Mouse (Mus musculus) retina, embryonic 14.5 days (tissue): ENCODE data around the gene Celsr2.
A peak's percentile ranks its signal among the peaks of the same experiment; 100 is the strongest.

Source experiments
- DNase-seq: peaks from one replicate; pipeline ENCODE4 v3.0.0-alpha.2; 2015; ENCODE audit warnings: low spot score

The Celsr2 gene

GRCm38 (mm10) chr3:108413634-108414360 is 1.6 kb downstream of the Celsr2 start:
- no peak for DNase-seq

DNA sequence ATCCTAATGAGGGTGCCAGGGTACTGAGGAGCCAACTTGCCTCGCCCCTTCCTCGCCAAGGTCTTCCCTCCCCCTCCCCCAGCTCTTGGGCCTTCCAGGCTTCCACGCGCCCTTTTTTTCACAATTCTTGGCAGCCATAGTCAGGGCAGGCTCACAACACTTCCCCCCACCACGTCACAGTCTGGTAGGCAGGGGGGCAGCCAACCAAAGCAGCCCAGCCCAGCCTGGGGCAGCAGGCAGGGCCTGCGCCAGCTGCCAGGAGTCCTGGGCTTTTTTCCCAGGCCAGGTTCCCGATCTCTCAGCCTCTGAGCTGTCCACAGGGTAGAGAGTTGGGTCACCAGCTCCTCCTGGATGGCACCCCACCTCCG is 3.6 kb downstream of the Celsr2 start:
- DNase-seq: no peak

DNA sequence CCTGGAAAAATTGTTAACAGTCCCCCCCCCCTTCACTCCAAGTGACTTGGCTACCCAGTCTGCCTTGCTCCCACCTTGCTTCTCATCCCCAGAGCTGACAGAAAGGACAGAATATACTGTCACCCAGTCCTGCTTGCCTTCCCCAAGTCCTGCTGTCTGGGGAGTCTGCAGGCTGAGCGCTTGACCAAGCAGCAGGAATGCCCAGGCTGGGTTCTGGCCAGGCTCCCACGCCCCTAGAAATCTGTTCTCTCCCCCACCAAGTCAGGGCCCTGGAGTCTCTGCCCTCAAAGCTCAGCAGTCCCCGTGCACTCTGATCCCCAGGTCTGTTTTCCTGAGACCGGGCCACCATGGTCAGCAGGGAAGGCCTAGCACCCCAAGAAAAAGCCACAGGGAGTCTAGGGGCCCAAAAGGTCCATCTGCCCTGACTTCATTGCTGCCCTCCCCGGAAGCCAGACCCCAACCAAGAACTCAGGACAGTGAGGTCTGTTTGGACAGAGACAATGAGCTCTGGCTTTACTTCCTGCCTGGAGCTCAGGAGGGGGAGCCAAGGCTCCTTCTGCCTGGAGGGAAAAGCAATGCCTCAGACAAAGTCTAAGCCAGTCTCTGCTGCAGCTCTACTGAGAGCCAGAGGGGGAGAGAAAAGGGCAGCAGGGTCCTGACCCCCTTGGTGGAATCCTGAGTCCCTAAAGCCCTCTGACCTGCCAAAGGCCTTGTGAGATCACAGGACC is 4.2 kb downstream of the Celsr2 start:
- peak; percentile 47 for DNase-seq

GRCm38 (mm10) chr3:108410359-108410714 is 5.0 kb downstream of the Celsr2 start:
- DNase-seq: peak; percentile 64

DNA sequence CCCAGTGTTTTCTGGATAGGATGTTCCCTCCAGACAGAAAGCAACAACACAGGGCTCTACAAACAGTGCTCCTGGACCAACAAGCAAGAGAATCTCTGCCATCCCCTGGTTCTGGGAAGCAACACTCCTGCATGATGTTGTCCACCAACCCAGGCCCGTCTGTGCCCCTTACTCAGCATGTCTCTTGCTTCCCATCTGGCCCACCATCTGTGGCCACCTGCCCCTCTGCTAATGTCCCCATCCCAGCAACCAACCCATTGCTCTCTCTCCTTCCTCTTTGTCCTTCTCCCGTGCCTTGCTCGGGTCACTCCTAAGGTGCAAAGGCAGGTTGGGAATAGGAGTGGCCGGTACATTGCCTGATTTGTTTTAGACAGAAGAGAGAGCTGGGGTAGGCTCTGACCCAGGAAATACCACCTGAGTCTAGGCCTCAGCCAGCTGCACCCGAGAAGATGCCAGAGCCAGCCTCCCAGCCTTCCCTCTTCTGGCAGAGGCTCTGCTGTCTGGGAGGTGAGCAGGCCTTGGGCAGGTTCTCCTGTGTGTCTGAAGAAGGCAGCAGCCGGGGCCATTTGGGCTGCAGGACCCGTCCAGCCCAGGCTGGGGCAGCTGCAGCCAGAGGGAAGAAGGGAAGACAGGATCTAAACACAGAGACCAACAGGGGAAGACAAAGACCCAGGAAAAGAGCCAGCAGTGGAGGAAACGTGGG is 5.5 kb downstream of the Celsr2 start:
- DNase-seq: peak; percentile 32

- no peak for DNase-seq
Measured at GRCm38 (mm10) chr3:108408517-108409008, 6.8 kb downstream of the Celsr2 start.

DNA sequence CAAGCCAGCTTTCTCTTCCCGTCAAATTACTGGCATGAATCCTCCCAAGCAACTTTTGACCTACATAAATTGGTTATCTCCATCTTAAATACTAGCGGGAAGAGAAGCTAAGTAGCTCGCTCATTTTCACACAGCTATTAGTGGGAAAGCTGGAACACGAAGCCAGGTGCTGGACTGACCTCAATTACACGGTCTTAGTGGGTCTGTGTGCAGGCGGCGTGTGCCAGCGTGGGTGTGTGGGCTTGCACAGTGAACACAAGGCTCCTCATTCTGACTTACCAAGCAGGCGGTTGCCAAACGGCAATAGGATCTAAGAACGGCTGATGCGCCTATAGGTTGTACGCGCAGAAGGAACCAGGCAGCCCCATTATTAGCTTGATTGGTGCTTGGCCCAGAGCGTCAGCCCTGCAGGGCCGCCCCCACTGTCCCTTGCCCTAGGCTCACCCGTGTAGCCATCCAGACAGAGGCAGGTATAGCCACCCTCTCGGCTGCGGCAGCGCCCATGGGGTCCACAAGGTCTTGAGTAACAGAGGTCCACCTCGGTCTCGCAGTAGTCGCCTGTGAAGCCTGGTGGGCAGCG is 9.0 kb downstream of the Celsr2 start:
- no peak for DNase-seq

GRCm38 (mm10) chr3:108405536-108406305 is 9.6 kb downstream of the Celsr2 start:
- DNase-seq: peak; percentile 37

- no peak for DNase-seq
Measured at GRCm38 (mm10) chr3:108402528-108402920, 12.8 kb downstream of the Celsr2 start.

GRCm38 (mm10) chr3:108401692-108402527 is 13.4 kb downstream of the Celsr2 start:
- DNase-seq: peak; percentile 95

DNA sequence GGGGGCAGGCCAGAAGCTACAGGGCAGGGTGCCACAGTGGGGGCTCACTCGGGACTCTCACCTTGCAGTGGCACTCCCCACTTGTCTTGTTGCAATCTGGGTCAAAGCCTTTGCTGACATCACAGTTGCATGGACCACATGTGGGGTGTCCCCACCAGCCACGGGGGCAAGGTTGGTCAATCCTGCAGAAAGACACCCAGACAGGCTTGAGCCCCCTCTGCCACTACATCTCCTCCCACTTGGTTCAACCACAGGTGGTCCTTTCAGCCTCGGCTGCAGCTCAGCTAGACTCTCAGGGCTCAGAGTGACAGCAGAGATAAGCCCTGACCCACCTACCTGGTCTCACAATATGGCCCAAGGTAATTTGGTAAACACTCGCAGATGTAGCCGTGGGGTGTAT is 14.9 kb downstream of the Celsr2 start:
- DNase-seq: no peak

GRCm38 (mm10) chr3:108398281-108398680 is 17.1 kb downstream of the Celsr2 start:
- DNase-seq: no peak

DNA sequence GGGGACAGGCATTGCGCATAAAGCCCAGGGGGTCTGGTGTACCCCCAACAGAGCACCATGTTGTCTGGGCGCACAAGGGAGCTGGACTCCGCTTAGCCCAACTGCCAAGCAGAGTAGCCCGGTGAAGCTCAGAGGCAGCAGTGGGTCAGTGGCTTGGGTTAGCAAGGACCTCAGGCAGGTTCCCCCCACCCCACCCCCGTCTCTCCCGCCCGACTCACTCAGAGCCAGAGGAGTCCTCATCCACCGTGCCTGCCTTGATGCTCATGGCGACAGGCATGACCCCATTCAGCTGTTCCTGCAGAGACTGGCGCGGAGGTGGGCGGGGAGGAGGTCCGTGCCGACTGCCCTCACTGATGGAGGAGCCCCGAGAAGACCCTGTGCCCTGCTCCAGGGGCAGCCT is 22.6 kb downstream of the Celsr2 start:
- DNase-seq: no peak

DNA sequence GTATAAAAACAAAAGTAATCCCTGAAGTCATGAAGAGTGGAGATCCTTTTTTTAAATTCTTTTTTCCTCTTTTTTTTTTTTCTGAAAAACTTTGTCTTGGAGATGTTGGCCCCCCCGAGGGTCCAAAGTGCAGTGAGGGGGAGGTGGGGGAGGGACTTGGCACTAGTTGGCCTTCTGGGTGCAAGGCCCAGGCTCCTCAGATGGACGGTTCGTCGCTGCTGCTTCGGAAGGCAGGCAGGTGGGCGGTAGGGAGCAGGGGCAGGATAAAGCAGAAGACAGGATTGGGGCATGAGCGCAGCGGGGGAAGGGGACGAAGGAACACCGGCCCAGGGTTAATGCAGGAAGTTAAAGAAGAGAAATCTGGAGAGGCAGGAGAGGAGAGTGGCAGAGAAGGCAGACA is 23.1 kb downstream of the Celsr2 start:
- no peak for DNase-seq

GRCm38 (mm10) chr3:108389111-108389545 is 26.2 kb downstream of the Celsr2 start:
- peak; percentile 100 for DNase-seq

GRCm38 (mm10) chr3:108386186-108386585 is 29.2 kb downstream of the Celsr2 start:
- no peak for DNase-seq

GRCm38 (mm10) chr3:108384425-108384824 is 30.9 kb downstream of the Celsr2 start:
- no peak for DNase-seq

DNA sequence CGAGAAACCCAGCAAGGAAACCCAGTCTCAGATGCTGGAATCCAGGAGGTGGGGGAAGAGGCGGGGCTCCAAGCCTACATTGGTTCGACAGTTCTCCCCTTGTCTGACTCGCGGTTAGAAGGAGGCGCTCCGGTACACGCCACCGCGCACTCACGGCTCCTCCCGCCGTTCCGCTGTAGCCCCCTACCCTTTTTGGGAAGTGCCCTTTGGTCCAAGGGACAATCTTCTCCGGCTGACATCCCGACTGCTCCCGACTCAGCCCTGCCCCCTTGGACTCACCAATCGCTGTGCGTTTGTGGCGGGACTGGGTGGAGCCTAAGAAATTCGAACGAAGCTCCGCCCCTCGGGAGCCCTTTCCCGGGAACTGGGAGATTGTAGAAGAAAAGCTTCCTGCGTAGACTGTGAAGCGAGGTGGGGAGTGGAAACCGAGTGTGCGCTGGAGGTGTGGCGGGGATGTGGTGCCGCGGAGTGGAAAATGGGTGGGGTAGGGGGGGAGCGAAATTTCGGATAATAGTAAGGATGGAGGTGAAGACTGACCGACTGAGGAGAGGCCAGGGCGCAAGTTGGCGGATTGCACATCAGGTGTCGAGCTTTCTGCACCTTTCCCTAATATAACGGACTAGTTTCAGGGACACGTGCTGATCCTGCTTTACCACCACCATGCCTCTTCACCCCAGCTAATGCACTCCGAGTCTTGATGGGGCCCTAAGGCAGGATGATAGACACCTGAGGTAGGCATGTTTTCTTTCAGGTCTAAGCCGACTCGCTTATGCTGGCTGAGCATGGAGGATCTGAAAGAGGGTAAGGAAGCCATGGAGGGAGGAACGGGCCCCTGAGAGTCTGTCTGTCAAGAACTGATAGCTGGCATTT is 31.6 kb downstream of the Celsr2 start, which contains the start of gene Psrc1:
Gene Psrc1, plus strand, starts transcription at position 355 of the 870 bp plus-strand sequence.
- DNase-seq: peak; percentile 92
